Mouse (Mus musculus): ENCODE measurements around the gene Lars2. TPM values are rescaled to one million over a fixed set of nuclear protein-coding genes. Genes with fewer than 3 reads are reported as not detected.

Gene Lars2
- total RNA-seq, 1 experiment from 2014 or later: 141 TPM

DNA sequence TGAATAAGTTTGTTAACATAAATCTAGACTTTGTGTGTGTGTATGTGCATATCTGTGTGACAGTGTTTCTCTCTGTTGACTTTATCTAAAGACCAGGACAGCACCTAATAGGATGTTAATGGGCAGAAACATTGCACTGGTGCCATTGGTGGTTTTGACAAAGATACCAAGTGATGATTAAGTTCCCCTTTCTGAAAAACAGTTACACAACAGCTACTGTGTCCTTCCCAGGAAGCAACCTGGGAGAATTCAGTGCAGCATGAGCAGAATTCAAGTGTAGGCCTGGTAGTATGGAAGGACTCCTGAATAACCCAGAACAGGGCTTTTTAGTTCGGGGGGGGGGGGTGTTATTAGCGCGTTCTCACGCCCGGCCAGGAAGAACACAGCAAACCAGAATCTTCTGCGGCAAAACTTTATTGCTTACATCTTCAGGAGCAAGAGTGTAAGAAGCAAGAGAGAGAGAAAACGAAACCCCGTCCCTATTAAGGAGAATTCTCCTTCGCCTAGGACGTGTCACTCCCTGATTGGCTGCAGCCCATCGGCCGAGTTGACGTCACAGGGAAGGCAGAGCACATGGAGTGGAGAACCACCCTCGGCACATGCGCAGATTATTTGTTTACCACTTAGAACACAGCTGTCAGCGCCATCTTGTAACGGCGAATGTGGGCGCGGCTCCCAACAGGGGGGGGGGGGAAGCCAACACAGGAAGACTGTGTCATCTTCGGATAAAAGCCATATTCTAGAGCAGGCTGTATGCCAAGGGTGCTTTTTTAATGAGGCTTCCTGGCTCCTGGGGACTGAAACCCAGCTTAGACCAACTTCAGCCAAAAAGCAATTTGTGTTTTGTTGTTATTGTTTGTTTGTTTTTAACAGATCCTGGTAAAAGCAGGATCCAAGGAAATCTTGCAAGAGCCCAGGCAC, 21.6 kb downstream of the Lars2 start:
- ATAC-seq (replicated peaks; ENCODE audit: low read depth, poor library complexity, severe bottlenecking): peak; percentile 53

DNA sequence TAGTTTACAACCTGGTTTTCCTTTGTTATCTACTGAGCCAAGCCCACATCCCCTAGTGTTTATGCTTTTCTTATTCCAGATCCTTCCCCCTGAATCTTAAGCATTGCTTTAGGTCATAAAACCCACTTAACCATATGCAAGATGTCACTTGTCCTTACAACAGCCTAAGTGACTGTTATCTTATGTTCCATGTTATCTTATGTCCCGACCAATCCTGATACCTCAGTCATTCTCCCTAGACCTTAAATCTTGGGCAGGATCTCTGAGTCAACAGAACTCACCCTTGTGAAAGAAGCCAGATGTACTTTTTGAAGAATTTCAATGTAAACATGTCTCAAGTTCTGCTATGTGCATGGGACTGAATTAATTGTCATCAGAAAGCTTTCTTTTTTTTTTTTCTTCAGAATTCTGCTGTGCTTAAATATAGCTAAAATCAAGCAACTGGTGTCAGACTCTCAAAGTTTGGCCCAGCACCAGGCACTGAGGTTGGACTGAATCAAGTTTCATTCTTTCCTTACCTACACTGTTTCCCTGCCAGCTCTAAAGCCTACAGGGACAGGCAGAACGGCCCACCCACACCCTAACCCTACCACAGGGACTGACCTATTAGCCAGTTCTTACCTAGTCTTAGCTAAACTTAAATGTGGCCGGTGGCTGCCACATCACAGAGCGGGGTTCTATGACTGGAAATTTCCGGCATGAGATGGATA, 24.6 kb downstream of the Lars2 start:
- no peak for ATAC-seq (replicated peaks; ENCODE audit: low read depth, poor library complexity, severe bottlenecking)

DNA sequence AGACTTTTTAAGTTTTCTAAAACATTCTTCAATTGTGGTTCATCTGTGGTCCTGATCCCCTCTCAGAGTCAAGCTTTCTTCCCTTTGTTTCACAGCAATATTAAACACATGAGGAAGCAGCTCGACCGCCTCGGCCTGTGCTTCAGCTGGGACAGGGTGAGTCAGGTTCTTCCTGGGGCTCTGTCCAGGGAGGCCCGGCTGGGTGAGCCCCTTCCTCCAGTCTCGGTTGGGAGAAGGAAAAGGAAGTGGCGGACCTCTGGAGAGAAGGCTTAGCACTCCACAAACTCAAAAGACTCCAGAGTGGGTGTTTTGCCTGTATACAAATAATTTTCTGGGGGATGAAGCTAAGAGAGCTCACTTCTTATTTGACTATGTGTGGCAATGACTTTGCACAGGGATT, 28.1 kb downstream of the Lars2 start:
- no peak for ATAC-seq (replicated peaks; ENCODE audit: low read depth, poor library complexity, severe bottlenecking)

DNA sequence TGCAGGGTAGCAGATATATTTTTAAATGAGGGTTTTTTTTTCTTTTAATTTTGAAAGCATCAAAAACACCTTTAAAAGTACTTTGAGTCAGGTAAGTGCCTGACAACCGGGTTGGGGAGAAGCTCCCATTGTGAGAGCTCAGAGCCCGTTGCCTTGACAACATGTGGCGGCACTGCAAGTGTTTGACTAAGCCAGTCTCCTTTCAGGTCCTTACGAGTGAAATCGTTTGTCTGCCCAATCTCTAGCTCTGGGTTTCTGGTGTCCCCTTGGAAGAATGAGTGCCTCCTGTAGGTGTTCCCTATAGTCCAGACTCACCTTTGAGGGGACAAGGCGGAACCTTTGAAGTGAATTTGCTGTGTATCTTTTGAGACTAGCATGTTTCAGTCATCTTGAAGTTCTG, 31.0 kb downstream of the Lars2 start:
- ATAC-seq (replicated peaks; ENCODE audit: low read depth, poor library complexity, severe bottlenecking): no peak

DNA sequence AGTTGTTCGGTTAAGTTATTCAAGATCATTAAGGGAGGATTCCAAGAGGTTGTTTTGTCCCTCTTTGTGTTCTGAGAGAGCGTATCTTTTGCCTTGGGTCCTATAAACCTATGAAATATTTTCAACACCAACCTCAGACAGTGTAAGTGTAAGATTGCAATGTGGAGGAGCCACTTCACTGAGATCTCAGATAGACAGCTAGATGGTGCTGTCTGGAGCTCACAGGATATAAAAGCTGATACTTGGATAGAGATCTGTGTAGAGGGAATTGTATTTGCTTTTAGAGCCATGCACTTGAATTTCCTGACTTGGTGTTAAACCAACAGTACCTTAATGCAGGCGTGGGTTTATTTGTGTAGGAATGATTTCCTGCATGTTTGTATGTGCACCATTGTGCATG, 35.5 kb downstream of the Lars2 start:
- no peak for ATAC-seq (replicated peaks; ENCODE audit: low read depth, poor library complexity, severe bottlenecking)

DNA sequence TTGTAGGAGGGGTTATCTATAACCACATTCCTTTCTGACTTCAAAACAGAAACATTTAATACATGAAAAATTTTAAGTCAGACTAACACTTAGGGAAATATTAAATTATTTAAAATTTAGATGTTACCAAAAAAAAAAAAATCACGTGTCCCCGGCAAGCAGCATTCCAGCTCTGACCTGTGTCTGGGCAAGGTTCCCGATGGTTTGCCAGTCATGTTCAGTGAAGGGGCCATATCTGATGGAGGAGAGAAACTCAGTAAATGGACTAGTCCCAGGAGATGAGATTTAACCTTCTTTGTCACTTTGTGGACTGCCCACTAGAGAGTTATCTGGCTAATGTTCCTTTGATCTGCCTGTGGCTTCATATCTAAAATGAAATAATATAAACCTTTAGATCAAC, 36.3 kb downstream of the Lars2 start:
- ATAC-seq (replicated peaks; ENCODE audit: low read depth, poor library complexity, severe bottlenecking): no peak

DNA sequence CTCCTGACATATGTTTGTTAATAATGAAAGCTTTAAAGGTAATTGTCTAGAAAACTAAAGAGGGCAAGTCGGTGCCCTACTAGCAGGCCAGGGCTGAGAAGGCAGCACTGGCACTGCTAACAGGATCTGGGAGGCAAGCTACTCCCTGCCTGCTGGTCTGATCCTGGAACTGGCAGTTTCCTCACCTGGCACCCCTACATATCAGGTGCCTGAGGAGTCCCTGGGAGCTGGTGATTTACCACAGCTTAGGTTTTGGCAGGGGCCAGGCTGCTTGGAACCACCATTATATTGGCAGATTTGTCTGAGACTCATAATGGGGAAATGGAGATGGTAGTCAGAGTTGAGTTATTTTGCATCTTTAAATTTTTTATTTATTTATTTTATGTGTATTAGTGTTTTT, 38.5 kb downstream of the Lars2 start:
- ATAC-seq (replicated peaks; ENCODE audit: low read depth, poor library complexity, severe bottlenecking): no peak

DNA sequence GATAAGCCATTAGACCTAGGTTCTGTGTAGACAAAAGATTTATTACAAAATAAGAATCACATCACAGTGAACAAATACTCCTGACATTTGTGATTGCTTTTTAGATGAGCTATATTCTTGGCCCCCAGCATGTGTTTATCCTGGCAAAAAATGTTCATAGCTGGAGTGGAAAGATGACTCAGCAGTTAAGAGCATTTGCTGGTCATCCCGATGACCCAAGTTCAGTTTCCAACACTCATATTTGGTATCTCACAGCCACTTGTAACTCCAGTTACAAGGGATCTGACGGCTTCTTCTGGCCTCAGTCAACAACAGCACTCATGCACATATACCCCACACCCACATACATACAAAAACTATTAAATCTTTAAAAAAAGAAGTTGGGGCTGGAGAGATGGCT, 42.0 kb downstream of the Lars2 start:
- no peak for ATAC-seq (replicated peaks; ENCODE audit: low read depth, poor library complexity, severe bottlenecking)

DNA sequence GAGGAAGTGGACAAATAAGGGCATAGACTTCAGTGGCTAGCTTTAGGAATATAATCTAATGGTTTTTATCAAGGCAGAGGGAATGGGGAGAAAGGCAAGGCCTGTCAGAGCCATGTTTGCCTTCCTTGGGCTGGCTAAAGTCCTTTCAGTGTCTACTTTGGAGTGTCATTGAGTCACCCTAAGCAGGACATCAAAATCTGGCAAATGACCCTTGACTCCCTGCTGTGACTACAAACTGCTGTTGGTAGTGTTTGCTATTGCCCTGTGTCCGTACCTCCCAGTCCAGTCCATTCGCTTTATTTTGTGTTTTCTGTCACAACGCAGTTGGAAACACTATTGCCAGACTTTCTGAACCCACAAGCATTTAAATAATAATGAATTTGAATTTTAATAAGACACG, 63.1 kb downstream of the Lars2 start:
- ATAC-seq (replicated peaks; ENCODE audit: low read depth, poor library complexity, severe bottlenecking): no peak

DNA sequence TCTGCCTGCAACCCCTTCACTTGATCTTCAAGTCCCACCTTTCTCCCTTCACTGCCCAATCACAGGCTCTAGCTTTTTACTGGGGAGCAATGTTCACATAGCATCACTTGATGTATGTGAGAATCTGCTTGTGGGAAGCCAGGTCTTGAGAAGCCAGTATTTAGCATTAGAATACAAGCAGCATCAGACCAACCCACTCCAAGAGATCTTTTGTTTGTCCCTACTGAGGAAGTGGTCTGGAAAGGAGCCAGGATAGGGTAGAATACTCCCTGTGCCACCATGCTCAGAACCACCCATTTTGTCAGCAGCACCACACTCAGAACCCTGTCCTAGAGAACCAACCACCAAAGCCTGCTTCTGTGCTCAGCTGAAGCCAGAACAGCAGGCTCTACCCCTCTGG, 64.2 kb downstream of the Lars2 start:
- no peak; the same call in 1 of the 2 replicates for ATAC-seq (replicated peaks; ENCODE audit: low read depth, poor library complexity, severe bottlenecking)

DNA sequence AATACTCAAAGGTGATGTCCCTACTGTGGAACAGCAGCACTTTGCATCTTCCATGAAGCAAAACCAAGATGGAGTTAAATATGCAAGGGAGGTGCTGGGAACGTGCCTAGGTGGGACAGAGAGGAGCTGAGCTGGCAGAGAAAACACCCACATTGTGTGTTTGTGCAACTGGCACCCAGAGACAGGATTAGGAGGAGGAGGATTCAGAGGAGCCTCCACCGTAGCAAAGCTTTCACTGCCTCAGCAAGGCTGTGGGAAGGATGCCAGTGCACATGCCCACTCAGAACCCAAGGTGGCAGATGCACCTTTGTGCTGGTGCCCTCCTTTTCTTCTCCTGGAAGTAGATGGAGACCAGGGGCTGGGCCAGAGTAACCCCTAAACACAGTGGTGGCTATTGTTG, 71.5 kb downstream of the Lars2 start:
- no peak for ATAC-seq (replicated peaks; ENCODE audit: low read depth, poor library complexity, severe bottlenecking)

DNA sequence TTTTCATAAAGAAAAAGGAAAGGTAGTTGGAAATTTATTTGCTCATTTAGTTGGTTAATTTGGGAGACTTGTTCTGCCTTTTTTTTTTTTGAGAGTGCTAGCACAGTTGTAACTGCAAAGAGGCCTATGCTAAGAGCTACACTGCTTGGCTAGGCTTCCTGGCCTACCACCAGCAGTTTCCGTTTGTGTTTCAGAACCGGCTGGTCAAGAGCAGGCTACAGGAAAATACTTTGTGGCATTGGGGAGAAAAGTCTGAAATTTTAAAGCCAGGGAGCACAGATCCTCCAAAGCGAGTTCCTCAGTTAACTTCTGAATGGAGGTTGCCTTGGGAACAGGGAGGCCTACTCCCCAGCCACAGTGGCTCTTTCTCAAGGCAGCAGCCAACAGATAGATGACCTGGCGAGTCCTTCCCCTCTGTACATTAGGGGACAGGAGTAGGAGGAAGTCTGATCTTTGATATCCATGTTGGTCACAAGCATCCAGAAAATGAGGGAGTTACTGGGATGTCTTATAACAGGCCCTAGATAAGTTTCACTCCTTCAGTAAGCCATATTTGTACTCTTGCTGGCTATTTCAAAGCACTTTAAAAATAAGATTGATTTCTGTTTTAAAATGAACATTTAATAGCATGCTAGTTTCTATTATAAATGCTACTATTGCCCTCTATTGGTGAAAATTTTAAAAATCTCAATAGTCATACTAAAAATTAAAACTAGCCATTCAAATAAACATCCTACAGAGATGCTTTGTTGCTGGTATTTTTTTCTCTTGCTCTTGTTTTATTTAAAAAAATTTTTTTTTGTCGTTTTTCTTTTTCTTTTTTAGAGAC, 73.7 kb downstream of the Lars2 start:
- ATAC-seq (replicated peaks; ENCODE audit: low read depth, poor library complexity, severe bottlenecking): 0 out of 2 replicates have a peak, but pooled peaks have one; percentile 45

DNA sequence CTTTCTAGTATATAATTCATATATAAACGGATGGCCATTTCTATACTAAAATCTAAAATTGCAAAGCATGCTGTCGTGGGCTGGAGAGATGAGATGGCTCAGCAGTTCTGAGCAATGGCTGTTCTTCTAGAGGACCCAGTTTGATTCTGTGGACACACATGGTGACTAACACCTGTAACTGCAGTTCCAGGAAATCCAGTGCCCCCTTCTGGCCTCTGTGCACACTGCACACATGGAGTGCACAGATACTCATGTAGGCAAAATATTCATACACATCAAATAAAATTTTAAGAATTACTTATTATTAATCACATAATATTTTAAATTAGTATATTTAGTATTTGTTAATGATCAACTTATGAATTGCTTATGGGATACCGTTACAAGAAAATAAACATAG, 80.4 kb downstream of the Lars2 start:
- peak; percentile 58; the same call in 1 of the 2 replicates for ATAC-seq (replicated peaks; ENCODE audit: low read depth, poor library complexity, severe bottlenecking)

DNA sequence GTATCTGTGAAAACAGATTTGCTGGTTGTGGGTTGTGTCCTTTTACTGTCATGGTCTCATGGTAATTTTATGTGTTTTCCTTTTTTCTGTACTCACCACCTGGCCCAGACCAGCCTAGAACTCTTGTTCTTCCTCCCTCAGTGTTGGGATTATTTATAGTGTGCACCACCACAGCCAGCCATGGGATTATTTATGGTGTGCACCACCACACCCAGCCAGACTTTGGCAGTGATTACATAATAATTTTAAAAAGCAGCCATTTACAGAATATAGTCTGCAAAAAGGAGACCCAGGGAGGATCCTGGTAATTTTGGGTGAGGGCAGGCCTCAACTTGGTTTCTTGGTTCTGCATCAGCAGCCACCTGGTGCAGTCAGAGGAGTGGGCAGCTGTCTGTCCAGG, 81.9 kb downstream of the Lars2 start:
- ATAC-seq (replicated peaks; ENCODE audit: low read depth, poor library complexity, severe bottlenecking): no peak

DNA sequence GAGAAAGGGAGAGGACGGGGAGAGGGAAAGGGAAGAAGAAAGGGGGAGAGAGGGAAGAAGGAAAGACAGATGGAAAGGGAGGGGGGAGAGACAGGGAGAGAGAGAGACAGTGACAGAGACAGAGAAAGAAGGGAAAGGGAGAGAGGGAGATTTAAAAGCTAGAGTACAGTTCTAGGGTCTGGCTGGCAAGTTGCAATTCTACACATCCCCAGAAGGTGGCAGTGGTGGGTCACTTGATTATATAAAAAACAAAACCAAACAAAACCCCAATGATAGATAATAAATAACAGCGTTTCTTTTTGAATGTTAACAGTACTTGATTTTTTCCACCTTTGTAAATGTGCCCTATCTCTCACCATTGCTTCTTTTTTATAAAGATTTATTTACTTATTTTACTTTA, 83.4 kb downstream of the Lars2 start:
- ATAC-seq (replicated peaks; ENCODE audit: low read depth, poor library complexity, severe bottlenecking): peak; percentile 59; the same call in 1 of the 2 replicates

DNA sequence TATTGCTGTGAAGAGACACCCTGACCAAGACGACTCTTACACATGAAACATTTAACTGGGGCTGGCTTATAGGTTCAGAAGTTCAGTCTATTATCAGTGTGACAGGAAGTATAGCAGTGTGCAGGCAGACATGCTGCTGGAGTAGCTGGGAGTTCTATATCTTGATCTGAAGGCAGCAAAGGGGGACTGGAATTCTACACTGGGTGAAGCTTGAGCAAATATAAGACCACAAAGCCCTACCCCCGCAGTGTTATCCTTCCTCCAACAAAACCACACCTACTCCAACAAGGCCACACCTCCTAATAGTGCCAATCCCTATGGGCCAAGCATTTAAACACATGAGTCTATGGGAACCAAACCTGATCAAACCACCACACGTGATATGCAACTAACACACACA, 85.0 kb downstream of the Lars2 start:
- ATAC-seq (replicated peaks; ENCODE audit: low read depth, poor library complexity, severe bottlenecking): no peak

DNA sequence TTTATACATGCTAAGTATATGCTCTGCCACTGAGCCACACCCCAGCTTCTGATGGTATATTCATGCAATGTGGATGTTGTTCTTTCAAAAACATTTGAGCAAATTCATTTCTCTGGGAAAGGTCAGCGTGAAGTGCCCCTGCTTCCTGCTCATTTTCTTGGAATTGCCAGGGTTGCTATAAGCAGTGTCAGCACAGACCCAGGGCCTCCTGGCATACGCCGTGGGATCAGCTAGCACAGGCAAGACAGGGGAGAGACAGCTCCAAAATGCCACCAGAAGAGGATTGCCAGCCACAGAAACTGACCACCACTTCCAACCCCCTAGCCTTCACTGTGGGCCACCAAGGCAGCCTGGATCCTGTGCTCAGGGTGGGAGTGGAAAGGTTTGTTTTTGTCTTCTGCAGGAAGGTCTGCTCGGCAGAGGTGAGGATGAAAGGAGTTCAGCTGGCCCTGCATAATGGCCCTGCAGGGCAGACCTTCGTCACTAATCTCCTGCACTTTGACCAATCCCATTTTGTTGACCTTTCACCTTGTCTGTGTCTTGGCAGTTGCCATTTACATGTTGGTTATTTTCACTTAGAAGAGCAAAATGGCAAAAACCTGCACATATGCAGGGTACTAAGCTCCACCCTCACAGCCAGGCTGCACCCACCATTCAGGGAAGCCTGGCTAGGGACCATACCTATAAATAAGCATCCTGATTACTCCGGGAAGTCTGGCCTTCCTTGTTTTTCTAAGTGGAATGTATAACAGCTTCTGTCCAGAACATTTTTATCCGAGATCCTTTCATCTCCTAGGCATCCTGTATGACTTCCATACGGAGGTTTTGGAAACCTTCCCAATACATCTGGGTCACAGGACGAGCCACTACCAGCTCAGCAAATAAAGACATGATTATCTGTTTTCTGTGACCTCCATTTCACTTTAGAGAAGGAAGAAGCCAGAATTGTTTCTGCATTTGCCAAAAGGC, 90.2 kb downstream of the Lars2 start:
- no peak for ATAC-seq (replicated peaks; ENCODE audit: low read depth, poor library complexity, severe bottlenecking)

DNA sequence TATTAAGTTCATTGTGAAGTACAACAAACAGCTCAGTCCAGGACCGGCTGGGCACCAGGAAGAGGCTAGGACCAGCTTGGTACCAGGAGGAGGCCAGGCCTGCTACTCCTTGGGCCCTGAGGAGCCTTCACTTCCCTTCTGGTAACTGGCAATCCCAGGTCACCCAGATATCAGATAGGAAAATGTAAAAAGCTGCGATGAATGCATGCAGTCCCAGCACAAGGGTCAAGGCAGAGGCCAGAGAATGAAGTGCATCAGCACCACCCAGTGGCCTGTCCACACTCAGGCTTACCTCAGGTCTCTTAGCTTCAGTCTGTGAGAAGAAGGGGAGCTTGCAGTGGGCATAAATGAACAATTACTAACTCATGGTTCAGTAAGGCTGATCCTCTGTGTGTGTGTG, 90.9 kb downstream of the Lars2 start:
- no peak for ATAC-seq (replicated peaks; ENCODE audit: low read depth, poor library complexity, severe bottlenecking)

DNA sequence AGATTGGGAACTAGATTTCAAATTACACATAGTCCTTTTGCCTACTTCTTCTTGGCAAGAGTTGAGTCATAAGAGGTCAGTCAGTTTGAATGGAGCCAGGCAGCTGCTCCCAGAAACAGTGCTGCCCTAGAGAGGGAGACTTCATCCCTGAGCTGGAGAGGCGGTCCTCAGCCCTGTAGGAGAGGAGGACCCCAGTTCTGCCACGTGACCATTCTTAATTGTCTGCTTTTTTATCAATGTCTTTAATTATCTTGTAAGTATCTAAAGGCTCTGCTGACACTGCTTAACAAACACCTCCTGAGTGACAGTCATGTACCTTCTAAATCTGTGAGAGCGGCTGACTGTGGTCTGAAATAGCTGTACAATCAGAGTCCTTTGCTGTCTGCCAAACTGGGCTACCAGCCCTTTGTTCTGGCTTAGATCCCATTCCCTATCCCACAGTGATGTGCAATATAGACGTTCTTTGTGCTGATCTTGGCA, 100.5 kb downstream of the Lars2 start:
- no peak for ATAC-seq (replicated peaks; ENCODE audit: low read depth, poor library complexity, severe bottlenecking)
